21 mouse cellular contexts compared by ENCODE assay signal in genomic region chr11:90132579-90132978, GRCm38 (mm10). TPM values are rescaled to one million over a fixed set of nuclear protein-coding genes. Genes with fewer than 3 reads are reported as not detected.
DNase-seq lines count a peak whose midpoint lies in the region; ATAC-seq and TF ChIP-seq lines count a peak whose summit lies in the region.
"Had no signal": no experiment of that assay in that cellular context is flagged by ENCODE, and none has a peak within 500 bp of the region (broad histone marks: within the 10 kb centered on the region; RNA-seq: fewer than 3 reads in every experiment).

No protein-coding gene starts in this region.

- no peaks in the 10 kb centered on the region for H3K36me3 ChIP-seq in liver, postnatal 0 days (replicated peaks; ENCODE audit: insufficient read depth, low read length)
- no peaks in the 10 kb centered on the region for H3K36me3 ChIP-seq in liver, embryonic 11.5 days (ENCODE audit: control insufficient read depth, insufficient read depth, low read length)
- H3K36me3 ChIP-seq: embryonic facial prominence, embryonic 12.5 days; heart, embryonic 15.5 days; hindbrain, embryonic 12.5 days; limb, embryonic 12.5 days; liver, embryonic 15.5 days; midbrain, embryonic 12.5 days; neural tube, embryonic 15.5 days had no signal

- no peak for TF ChIP-seq CTCF in liver, postnatal 0 days (IDR thresholded peaks at IDR 0.05; ENCODE audit: low read depth)

- H3K27me3 ChIP-seq in liver, postnatal 0 days (ENCODE audit: insufficient read depth, low read length): no peaks in the 10 kb centered on the region
- no peaks in the 10 kb centered on the region for H3K27me3 ChIP-seq in liver, embryonic 11.5 days (replicated peaks; ENCODE audit: control insufficient read depth, insufficient read depth, low read length)
- H3K27me3 ChIP-seq: embryonic facial prominence, embryonic 12.5 days; forebrain, embryonic 13.5 days; heart, embryonic 15.5 days; hindbrain, embryonic 12.5 days; limb, embryonic 12.5 days; liver, embryonic 15.5 days; midbrain, embryonic 12.5 days; neural tube, embryonic 15.5 days had no signal

- no peaks in the 10 kb centered on the region for H3K9me3 ChIP-seq in liver, postnatal 0 days (ENCODE audit: low read length)
- no peaks in the 10 kb centered on the region for H3K9me3 ChIP-seq in liver, embryonic 11.5 days (ENCODE audit: control insufficient read depth, low read length)
- H3K9me3 ChIP-seq: embryonic facial prominence, embryonic 12.5 days; forebrain, embryonic 13.5 days; heart, embryonic 15.5 days; liver, embryonic 15.5 days; midbrain, embryonic 12.5 days; neural tube, embryonic 15.5 days had no signal

- ATAC-seq in liver, postnatal 0 days: peak; percentile 85
- no peak for ATAC-seq in liver, embryonic 11.5 days (replicated peaks; ENCODE audit: low FRiP score)
- ATAC-seq in megakaryocyte, adult 5-6 weeks (ENCODE audit: poor library complexity, severe bottlenecking): peak; percentile 84
- no peak for ATAC-seq in activated CD4-positive, CD25-positive, alpha-beta regulatory T cell, adult 4 months
- ATAC-seq: forebrain, embryonic 13.5 days; intestine, postnatal 0 days had no signal

- H3K4me2 ChIP-seq in liver, postnatal 0 days (ENCODE audit: low read depth, low read length): no peak overlapping the region
- H3K4me2 ChIP-seq in liver, embryonic 11.5 days: no peak overlapping the region
- H3K4me2 ChIP-seq: embryonic facial prominence, embryonic 12.5 days; forebrain, embryonic 13.5 days; heart, embryonic 15.5 days; hindbrain, embryonic 12.5 days; limb, embryonic 12.5 days; liver, embryonic 15.5 days; midbrain, embryonic 12.5 days; neural tube, embryonic 15.5 days had no signal

- no peak overlapping the region for H3K4me3 ChIP-seq in liver, postnatal 0 days (ENCODE audit: low read depth, low read length)
- no peak overlapping the region for H3K4me3 ChIP-seq in liver, embryonic 11.5 days (ENCODE audit: low read depth, low read length)
- H3K4me3 ChIP-seq: embryonic facial prominence, embryonic 12.5 days; forebrain, embryonic 13.5 days; heart, embryonic 15.5 days; hindbrain, embryonic 12.5 days; limb, embryonic 12.5 days; liver, embryonic 15.5 days; midbrain, embryonic 12.5 days; neural tube, embryonic 15.5 days had no signal

- no peaks in the 10 kb centered on the region for H3K4me1 ChIP-seq in liver, postnatal 0 days (ENCODE audit: insufficient read depth)
- H3K4me1 ChIP-seq in liver, embryonic 11.5 days (replicated peaks; ENCODE audit: control insufficient read depth, insufficient read depth, low read length): no peaks in the 10 kb centered on the region
- H3K4me1 ChIP-seq: liver, embryonic 15.5 days had no signal

- H3K9ac ChIP-seq in liver, postnatal 0 days (replicated peaks): no peak overlapping the region
- no peak overlapping the region for H3K9ac ChIP-seq in liver, embryonic 11.5 days (ENCODE audit: low read depth, low read length)
- H3K9ac ChIP-seq: embryonic facial prominence, embryonic 12.5 days; forebrain, embryonic 13.5 days; heart, embryonic 15.5 days; hindbrain, embryonic 12.5 days; limb, embryonic 12.5 days; liver, embryonic 15.5 days; midbrain, embryonic 12.5 days; neural tube, embryonic 15.5 days had no signal

- 0 out of 2 replicates have a peak, but pooled peaks have one; percentile 7 for TF ChIP-seq EP300 in liver, postnatal 0 days (IDR thresholded peaks at IDR 0.05; ENCODE audit: low read depth)

- 56% methylated on average over 5 of the region's 5 CpGs for WGBS in liver, postnatal 0 days (ENCODE audit: insufficient replicate concordance)
- 65% methylated on average over 5 of the region's 5 CpGs for WGBS in liver, embryonic 11.5 days

- H3K27ac ChIP-seq in liver, postnatal 0 days (ENCODE audit: low read depth): no peak overlapping the region
- no peak overlapping the region for H3K27ac ChIP-seq in liver, embryonic 11.5 days (ENCODE audit: low read depth, low read length)
- H3K27ac ChIP-seq: embryonic facial prominence, embryonic 12.5 days; forebrain, embryonic 13.5 days; heart, embryonic 15.5 days; hindbrain, embryonic 12.5 days; limb, embryonic 12.5 days; liver, embryonic 15.5 days; midbrain, embryonic 12.5 days; neural tube, embryonic 15.5 days had no signal

- intact Hi-C loops in heart, postnatal 25 days (cut with DNase I): no loop called here

- DNase-seq in heart, adult 11 months: peak; percentile 84
- no peak for DNase-seq in heart, postnatal 25 days (ENCODE audit: low spot score)
- DNase-seq in liver, postnatal 0 days: peak; percentile 35
- no peak for DNase-seq in liver, embryonic 11.5 days (ENCODE audit: low spot score)
- peak; percentile 12 for DNase-seq in fibroblast of lung, adult 2 months (ENCODE audit: low read depth)
- DNase-seq: cerebellum, adult 2 months; cerebellum, postnatal 25 days; kidney, postnatal 25 days; right cerebral cortex, postnatal 14 days; spleen, adult 18-20 months had no signal

RNA-seq across cellular contexts. Expression of gene Gm45716, which starts 54.9 kb away (rescaled TPM):
- 10 to 100 TPM; 13.2 to 14.5 TPM for total RNA-seq in heart, postnatal 25 days (2021)
- polyA plus RNA-seq in liver, postnatal 0 days (2015; fragmentation: Nextera tagmentation; extraction: Ambion mirVana): 48.7 and 56.5 TPM in 2 replicates
- polyA plus RNA-seq in liver, embryonic 11.5 days (2014; fragmentation: Nextera tagmentation; extraction: Ambion mirVana): 6.3 and 7.3 TPM in 2 replicates
- total RNA-seq in megakaryocyte, adult 5-6 weeks (2015): 4.5 and 4.8 TPM in 2 replicates
- total RNA-seq in megakaryocyte, adult 5-6 weeks (2017): 5.6 and 6.9 TPM in 2 replicates
- 1 to 10 TPM; 5.0 to 5.4 TPM for polyA plus RNA-seq in activated CD4-positive, CD25-positive, alpha-beta regulatory T cell, adult 4 months (2017; shearing (Covaris generic))

Comparison
In these comparisons a context has a peak if more than half of its experiments do, and no peak if none do; other contexts are left out.
1. DNase-seq: peak in heart, adult 11 months (single experiment), liver, postnatal 0 days (single experiment) and fibroblast of lung, adult 2 months (single experiment); none in heart, postnatal 25 days (single experiment) and liver, embryonic 11.5 days (single experiment).
2. ATAC-seq: peak in liver, postnatal 0 days (single experiment) and megakaryocyte, adult 5-6 weeks (single experiment); none in liver, embryonic 11.5 days (single experiment) and activated CD4-positive, CD25-positive, alpha-beta regulatory T cell, adult 4 months (single experiment).